Mouse (Mus musculus): ENCODE data around the gene Atxn2l. TPM values are rescaled to one million over a fixed set of nuclear protein-coding genes. Genes with fewer than 3 reads are reported as not detected.

Gene Atxn2l
- polyA plus RNA-seq, 1 experiment from 2014 or later, result 62.9 TPM

DNA sequence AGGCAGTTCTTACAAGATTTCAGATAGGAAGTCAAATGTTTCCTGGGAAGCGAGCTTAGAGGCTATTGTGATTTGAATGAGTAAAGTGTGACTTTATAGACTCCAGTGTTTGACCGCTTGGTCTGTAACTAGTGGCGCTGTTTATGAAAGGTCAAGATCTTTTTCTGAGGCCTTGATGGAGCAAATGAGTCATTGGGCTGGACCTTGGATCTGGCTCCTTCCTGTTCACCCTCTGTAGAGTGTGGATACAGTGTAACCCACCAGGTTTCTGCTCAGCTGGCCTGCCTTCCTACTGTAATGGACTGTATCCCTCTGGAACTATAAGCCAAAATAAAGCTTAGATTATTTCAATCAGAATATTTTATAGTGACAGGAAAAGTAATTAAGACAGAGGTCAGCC, 8.1 kb upstream of the Atxn2l start:
- ATAC-seq (ENCODE audit: insufficient number of reproducible peaks, insufficient read depth, low FRiP score, low TSS enrichment), result no peak

GRCm38 (mm10) chr7:126507126-126507778, 4.0 kb upstream of the Atxn2l start:
- H3K9ac ChIP-seq, result peak overlapping the region; percentile 27; the same call in 1 of the 2 replicates

More for the DNA sequence above, 8.1 kb upstream of the Atxn2l start:
- Histone ChIP-seq H3K4me3 (no peak overlapping the region), H3K4me1 (no peaks in the 10 kb centered on the region), H3K9ac (no peak overlapping the region), H3K9me3 (no peaks in the 10 kb centered on the region), H3K4me2 (replicated peaks) (no peak overlapping the region), H3K27me3 (no peaks in the 10 kb centered on the region), H3K27ac (no peak overlapping the region), H3K36me3 (no peaks in the 10 kb centered on the region)
- 84% methylated on average over 3 of the region's 3 CpGs for WGBS

DNA sequence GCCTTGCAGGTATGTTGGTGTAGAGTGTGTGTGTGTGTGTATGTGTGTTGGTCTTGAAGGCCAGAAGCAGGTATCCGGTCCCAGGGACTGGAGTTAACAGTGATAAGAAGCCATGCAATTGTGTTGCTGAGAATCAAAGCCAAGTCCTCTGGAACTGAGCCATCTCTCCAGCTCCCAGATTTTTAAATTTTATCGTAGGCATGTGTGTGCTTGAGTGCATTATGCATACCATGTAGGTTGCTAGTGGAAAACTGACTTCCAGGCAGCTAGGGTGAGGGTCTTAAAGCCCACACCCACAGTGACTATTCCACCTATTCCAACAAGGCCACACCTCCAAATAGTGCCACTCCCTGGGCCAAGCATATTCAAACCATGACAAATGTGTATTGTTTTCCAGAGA, 1.7 kb upstream of the Atxn2l start:
- Histone ChIP-seq H3K4me2 (replicated peaks) (no peak overlapping the region), H3K9me3 (no peaks in the 10 kb centered on the region), H3K27ac (no peak overlapping the region), H3K9ac (no peak overlapping the region), H3K27me3 (no peaks in the 10 kb centered on the region), H3K36me3 (peaks cover 13% of the 10 kb centered on the region), H3K4me1 (peaks cover 9% of the 10 kb centered on the region), H3K4me3 (no peak overlapping the region)
- WGBS, result 90% methylated on average over 2 of the region's 2 CpGs
- ATAC-seq (ENCODE audit: insufficient number of reproducible peaks, insufficient read depth, low FRiP score, low TSS enrichment), result no peak

More at GRCm38 (mm10) chr7:126507126-126507778, 4.0 kb upstream of the Atxn2l start:
- H3K4me2 ChIP-seq (replicated peaks), result no peak overlapping the region
- no peaks in the 10 kb centered on the region for H3K4me1 ChIP-seq
- H3K4me3 ChIP-seq, result no peak overlapping the region
- no peaks in the 10 kb centered on the region for H3K36me3 ChIP-seq
- no peak for ATAC-seq (ENCODE audit: insufficient number of reproducible peaks, insufficient read depth, low FRiP score, low TSS enrichment)
- no peaks in the 10 kb centered on the region for H3K9me3 ChIP-seq
- no peaks in the 10 kb centered on the region for H3K27me3 ChIP-seq
- WGBS, result 81% methylated on average over 8 of the region's 8 CpGs
- no peak overlapping the region for H3K27ac ChIP-seq

GRCm38 (mm10) chr7:126502751-126503150, 486 bp downstream of the Atxn2l start:
- Histone ChIP-seq H3K4me3 (peak overlapping the region; percentile 100), H3K9ac (peak overlapping the region; percentile 100), H3K27me3 (no peaks in the 10 kb centered on the region), H3K4me1 (peaks cover 9% of the 10 kb centered on the region), H3K27ac (peak overlapping the region; percentile 100), H3K9me3 (no peaks in the 10 kb centered on the region), H3K36me3 (peaks cover 34% of the 10 kb centered on the region), H3K4me2 (replicated peaks) (peak overlapping the region; percentile 85)
- 1% methylated on average over 40 of the region's 40 CpGs for WGBS
- peak; percentile 11; the same call in 1 of the 2 replicates for ATAC-seq (ENCODE audit: insufficient number of reproducible peaks, insufficient read depth, low FRiP score, low TSS enrichment)

GRCm38 (mm10) chr7:126502023-126502741, 1.1 kb downstream of the Atxn2l start:
- no peaks in the 10 kb centered on the region for H3K9me3 ChIP-seq

GRCm38 (mm10) chr7:126501684-126502022, 1.6 kb downstream of the Atxn2l start:
- peak overlapping the region; percentile 100 for H3K9ac ChIP-seq
- H3K4me3 ChIP-seq, result peak overlapping the region; percentile 100
- H3K27me3 ChIP-seq, result no peaks in the 10 kb centered on the region
- WGBS, result 4% methylated on average over 9 of the region's 9 CpGs
- peak overlapping the region; percentile 85 for H3K4me2 ChIP-seq (replicated peaks)
- no peaks in the 10 kb centered on the region for H3K9me3 ChIP-seq
- ATAC-seq (ENCODE audit: insufficient number of reproducible peaks, insufficient read depth, low FRiP score, low TSS enrichment), result no peak
- peaks cover 45% of the 10 kb centered on the region for H3K36me3 ChIP-seq
- peaks cover 9% of the 10 kb centered on the region for H3K4me1 ChIP-seq
- H3K27ac ChIP-seq, result peak overlapping the region; percentile 100

More at GRCm38 (mm10) chr7:126502023-126502741, 1.1 kb downstream of the Atxn2l start:
- Histone ChIP-seq H3K36me3 (peaks cover 40% of the 10 kb centered on the region), H3K27me3 (no peaks in the 10 kb centered on the region), H3K27ac (peak overlapping the region; percentile 100), H3K4me3 (peak overlapping the region; percentile 100), H3K4me1 (peaks cover 9% of the 10 kb centered on the region), H3K4me2 (replicated peaks) (peak overlapping the region; percentile 85), H3K9ac (peak overlapping the region; percentile 100)
- peak; percentile 87 for ATAC-seq (ENCODE audit: insufficient number of reproducible peaks, insufficient read depth, low FRiP score, low TSS enrichment)
- WGBS, result under 1% methylated on average over 56 of the region's 57 CpGs

GRCm38 (mm10) chr7:126499416-126499815, 3.8 kb downstream of the Atxn2l start:
- H3K4me3 ChIP-seq, result no peak overlapping the region
- no peaks in the 10 kb centered on the region for H3K27me3 ChIP-seq
- H3K36me3 ChIP-seq, result peaks cover 68% of the 10 kb centered on the region
- no peak overlapping the region for H3K4me2 ChIP-seq (replicated peaks)
- H3K27ac ChIP-seq, result no peak overlapping the region
- peaks cover 9% of the 10 kb centered on the region for H3K4me1 ChIP-seq
- H3K9ac ChIP-seq, result no peak overlapping the region
- WGBS, result 92% methylated on average over 7 of the region's 7 CpGs
- H3K9me3 ChIP-seq, result no peaks in the 10 kb centered on the region
- no peak for ATAC-seq (ENCODE audit: insufficient number of reproducible peaks, insufficient read depth, low FRiP score, low TSS enrichment)

DNA sequence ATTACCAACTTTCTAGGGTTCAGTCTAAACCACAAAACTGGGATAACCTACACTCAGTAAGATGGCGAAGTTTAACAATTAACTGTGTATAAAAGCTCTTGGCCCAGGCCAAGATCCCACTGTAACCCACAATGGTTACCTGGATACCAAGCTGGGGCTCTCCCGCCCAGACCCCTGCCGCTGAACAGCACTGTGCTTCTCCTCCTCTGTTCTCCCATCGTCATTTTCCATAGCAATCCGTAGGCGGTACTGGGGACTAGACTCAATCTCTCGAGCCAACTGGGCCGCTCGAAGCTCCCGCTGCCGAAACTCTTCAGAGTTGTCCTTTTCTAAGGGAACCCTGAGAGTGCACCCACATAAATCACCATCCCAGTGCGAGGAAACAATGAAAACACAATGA, 5.3 kb downstream of the Atxn2l start:
- H3K4me3 ChIP-seq, result no peak overlapping the region
- H3K36me3 ChIP-seq, result peaks cover 82% of the 10 kb centered on the region
- WGBS, result 92% methylated on average over 12 of the region's 12 CpGs

DNA sequence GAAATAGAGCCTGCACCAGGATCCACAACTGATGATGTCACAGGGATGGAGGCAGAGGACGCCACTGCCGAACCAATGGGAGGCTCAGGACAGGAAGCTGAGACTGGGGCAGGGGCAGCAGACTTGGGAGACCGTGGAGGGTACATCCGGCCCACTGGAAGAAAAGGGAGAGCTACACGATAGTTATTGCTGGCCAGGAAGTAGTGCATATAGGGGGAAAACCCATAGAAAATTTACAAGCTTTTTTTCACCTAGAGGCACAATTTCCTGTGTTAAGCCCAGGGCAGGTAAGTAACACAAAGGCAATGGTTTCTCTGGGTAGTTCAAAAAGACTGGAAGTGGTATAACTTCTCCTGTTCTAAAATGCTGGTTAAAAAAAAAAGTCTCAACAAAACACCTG, 6.8 kb downstream of the Atxn2l start:
- peaks cover 7% of the 10 kb centered on the region for H3K4me1 ChIP-seq
- 93% methylated on average over 5 of the region's 5 CpGs for WGBS
- no peak overlapping the region for H3K9ac ChIP-seq
- no peak overlapping the region for H3K4me2 ChIP-seq (replicated peaks)
- no peaks in the 10 kb centered on the region for H3K27me3 ChIP-seq
- no peak for ATAC-seq (ENCODE audit: insufficient number of reproducible peaks, insufficient read depth, low FRiP score, low TSS enrichment)
- no peak overlapping the region for H3K27ac ChIP-seq
- H3K36me3 ChIP-seq, result peaks cover 96% of the 10 kb centered on the region
- no peaks in the 10 kb centered on the region for H3K9me3 ChIP-seq
- no peak overlapping the region for H3K4me3 ChIP-seq

More for the DNA sequence above, 5.3 kb downstream of the Atxn2l start:
- Histone ChIP-seq H3K27ac (no peak overlapping the region), H3K4me1 (peaks cover 9% of the 10 kb centered on the region), H3K9ac (no peak overlapping the region), H3K4me2 (replicated peaks) (no peak overlapping the region), H3K27me3 (no peaks in the 10 kb centered on the region), H3K9me3 (no peaks in the 10 kb centered on the region)
- no peak for ATAC-seq (ENCODE audit: insufficient number of reproducible peaks, insufficient read depth, low FRiP score, low TSS enrichment)

DNA sequence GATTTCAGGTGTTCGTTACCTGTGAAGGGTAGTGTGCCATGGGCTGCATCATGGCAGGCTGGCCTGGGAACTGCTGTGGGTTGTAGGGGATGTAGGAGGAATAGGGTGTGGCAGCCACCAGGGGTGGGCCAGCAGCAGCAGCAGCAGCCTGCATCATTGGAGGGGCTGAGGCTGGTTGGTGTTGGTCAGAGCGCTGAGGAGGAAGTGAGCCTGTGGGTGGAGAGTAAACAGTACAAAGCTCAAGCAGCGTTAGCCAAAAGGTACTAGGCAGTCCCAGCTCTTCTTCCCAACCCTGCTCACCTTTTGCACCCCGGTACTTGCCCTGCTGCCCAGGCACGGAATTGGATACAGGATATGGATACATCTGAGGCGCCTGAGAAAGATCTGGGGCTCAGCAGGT, 9.1 kb downstream of the Atxn2l start:
- ATAC-seq (ENCODE audit: insufficient number of reproducible peaks, insufficient read depth, low FRiP score, low TSS enrichment), result no peak
- Histone ChIP-seq H3K9me3 (no peaks in the 10 kb centered on the region), H3K36me3 (peaks cover 95% of the 10 kb centered on the region), H3K4me3 (no peak overlapping the region), H3K9ac (no peak overlapping the region), H3K27me3 (no peaks in the 10 kb centered on the region), H3K27ac (no peak overlapping the region), H3K4me1 (no peaks in the 10 kb centered on the region), H3K4me2 (replicated peaks) (no peak overlapping the region)
- 90% methylated on average over 6 of the region's 6 CpGs for WGBS

- no peak for ATAC-seq (ENCODE audit: insufficient number of reproducible peaks, insufficient read depth, low FRiP score, low TSS enrichment)
Measured at GRCm38 (mm10) chr7:126491973-126492372, 11.3 kb downstream of the Atxn2l start.

DNA sequence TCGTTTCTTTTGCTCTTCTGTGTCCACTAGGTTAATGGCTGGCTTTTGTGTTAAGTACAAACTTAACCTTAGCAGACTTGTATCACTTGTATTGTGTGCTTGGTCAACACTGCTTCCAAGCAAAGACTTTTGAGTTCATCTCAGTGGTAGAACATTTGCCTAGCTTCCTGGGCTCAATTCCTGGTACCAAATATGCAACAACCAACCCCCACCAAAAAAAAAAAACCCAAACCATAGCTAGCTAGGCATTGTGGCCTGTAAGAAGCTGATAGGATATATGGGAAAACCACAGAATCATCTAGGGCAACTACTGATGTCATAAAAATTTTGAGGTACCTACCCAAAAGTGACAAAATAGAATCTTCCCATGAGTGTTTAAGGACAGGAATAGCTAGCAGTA, 12.2 kb downstream of the Atxn2l start:
- H3K4me3 ChIP-seq, result no peak overlapping the region
- peaks cover 7% of the 10 kb centered on the region; the same call in 1 of the 2 replicates for H3K4me1 ChIP-seq
- H3K36me3 ChIP-seq, result peaks cover 66% of the 10 kb centered on the region
- ATAC-seq (ENCODE audit: insufficient number of reproducible peaks, insufficient read depth, low FRiP score, low TSS enrichment), result no peak
- no peak overlapping the region for H3K27ac ChIP-seq
- H3K9ac ChIP-seq, result no peak overlapping the region
- no peak overlapping the region for H3K4me2 ChIP-seq (replicated peaks)
- 85% methylated on average over 1 of the region's 1 CpGs for WGBS
- H3K27me3 ChIP-seq, result no peaks in the 10 kb centered on the region
- no peaks in the 10 kb centered on the region for H3K9me3 ChIP-seq

More at GRCm38 (mm10) chr7:126491973-126492372, 11.3 kb downstream of the Atxn2l start:
- Histone ChIP-seq H3K27me3 (no peaks in the 10 kb centered on the region), H3K36me3 (peaks cover 76% of the 10 kb centered on the region), H3K4me2 (replicated peaks) (no peak overlapping the region), H3K4me1 (peaks cover 7% of the 10 kb centered on the region; the same call in 1 of the 2 replicates), H3K9me3 (no peaks in the 10 kb centered on the region), H3K9ac (no peak overlapping the region; the same call in 1 of the 2 replicates), H3K4me3 (no peak overlapping the region), H3K27ac (no peak overlapping the region)
- 63% methylated on average over 11 of the region's 11 CpGs for WGBS

Data from embryonic facial prominence, embryonic 12.5 days (tissue).